Mouse (Mus musculus) bone marrow macrophage, adult 2 months (primary cell): ENCODE measurements around the gene Pla2g4d.

ENCODE experiments used
- CTCF ChIP-seq: IDR thresholded peaks from 2 replicates; pipeline ENCODE4 v1.5.1; 2012; ENCODE audit warnings: low read depth, mild to moderate bottlenecking, low read length, moderate library complexity
- POLR2A ChIP-seq: IDR thresholded peaks from 2 replicates; pipeline ENCODE4 v1.6.1; 2012; ENCODE audit warnings: mild to moderate bottlenecking, low read depth, low read length, borderline replicate concordance

DNA sequence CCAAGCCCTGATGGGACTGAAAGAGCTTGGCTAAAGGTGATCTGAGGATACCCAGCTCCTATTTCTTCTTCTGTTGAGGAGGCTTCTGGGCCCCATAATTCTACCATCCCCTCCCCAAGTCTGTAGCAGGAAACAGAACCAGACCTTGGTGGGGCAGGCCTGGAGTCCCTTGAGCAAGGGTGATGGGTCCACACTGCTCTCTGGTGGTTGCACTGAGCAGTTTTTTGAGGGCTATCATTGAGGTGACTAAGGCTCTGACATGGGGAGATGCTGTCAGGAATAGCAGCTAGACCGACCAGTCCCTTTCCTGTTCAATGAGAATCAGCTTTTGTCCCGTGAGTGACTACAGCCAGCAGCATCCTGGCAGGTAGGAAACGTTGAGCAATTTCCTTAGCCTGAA lies 7.8 kb downstream of the Pla2g4d start:
- no peak for TF ChIP-seq POLR2A
- no peak for TF ChIP-seq CTCF
